Mouse (Mus musculus) G1E (cell line): ENCODE measurements at regions not wholly inside any gene's neighbourhood (a gene's known extent, or its start where the extent isn't known, plus 50 kb on each side); places are given as distances from the start of the nearest gene placed in this dataset.

Experiments used
- ATAC-seq: 2 replicates; pipeline ENCODE4 v1.8.0; 2016; ENCODE audit warnings: mild to moderate bottlenecking; ENCODE audit not compliant: insufficient number of reproducible peaks, poor library complexity, low FRiP score, severe bottlenecking; ENCODE audit errors: extremely low read depth
- DNase-seq: peaks from one replicate; pipeline ENCODE4 v3.0.0; 2012; ENCODE audit warnings: low spot score
- H3K27me3 ChIP-seq: 2 replicates; pipeline ENCODE4 v1.6.1; 2012; ENCODE audit warnings: mild to moderate bottlenecking, low read length, inconsistent platforms; ENCODE audit not compliant: insufficient read depth
- H3K36me3 ChIP-seq: replicated peaks from 2 replicates; pipeline ENCODE3; 2012; ENCODE audit warnings: mild to moderate bottlenecking, inconsistent platforms
- H3K4me1 ChIP-seq: 2 replicates; pipeline ENCODE4 v1.6.1; 2012; ENCODE audit warnings: low read depth, low read length, inconsistent platforms, mixed read lengths; ENCODE audit not compliant: insufficient read depth
- H3K4me3 ChIP-seq: 2 replicates; pipeline ENCODE4 v1.5.1; 2012; ENCODE audit warnings: low read depth, mild to moderate bottlenecking, inconsistent platforms, low read length, moderate library complexity, mixed read lengths
- H3K9me3 ChIP-seq: replicated peaks from 2 replicates; pipeline ENCODE4 v1.6.1; 2012; ENCODE audit warnings: inconsistent platforms
- CTCF ChIP-seq: IDR thresholded peaks from 2 replicates; pipeline ENCODE4 v1.5.1; 2012; ENCODE audit warnings: low read depth, low read length, inconsistent platforms, mixed read lengths
- GATA1 ChIP-seq: IDR thresholded peaks from 2 replicates; pipeline ENCODE4 v1.6.1; 2012; ENCODE audit warnings: borderline replicate concordance, low read length, inconsistent platforms, mixed read lengths
- GATA2 ChIP-seq: IDR thresholded peaks from 2 replicates; pipeline ENCODE4 v1.6.1; 2012; ENCODE audit warnings: low read depth, low read length, inconsistent platforms, borderline replicate concordance
- POLR2AphosphoS5 ChIP-seq: IDR thresholded peaks from 2 replicates; pipeline ENCODE4 v1.6.1; 2012; ENCODE audit warnings: low read depth, low read length, inconsistent platforms; ENCODE audit not compliant: insufficient replicate concordance
- TAL1 ChIP-seq: conservative IDR thresholded peaks from 2 replicates; pipeline ENCODE4 v1.6.1; 2012; ENCODE audit warnings: low read depth, low read length, inconsistent platforms, mixed read lengths

DNA sequence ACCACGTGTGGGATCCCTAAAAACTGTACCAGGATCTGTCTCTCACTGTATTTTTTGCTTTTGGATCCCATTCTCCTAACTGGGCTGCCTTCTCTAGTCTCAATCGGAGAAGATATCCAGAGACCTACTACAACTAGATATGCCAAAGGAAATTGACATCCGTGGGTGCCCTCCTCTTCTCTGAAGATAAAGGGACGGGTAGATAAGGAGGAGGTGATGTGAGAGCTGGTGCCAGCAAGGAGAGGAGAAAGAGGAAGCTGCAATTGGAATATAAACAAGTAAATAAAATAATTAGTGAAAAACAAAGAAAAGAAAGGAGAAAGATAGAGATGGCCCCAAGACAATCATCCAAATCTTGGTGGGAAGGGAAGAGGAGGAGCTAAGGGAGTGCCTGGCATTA is 986.6 kb upstream of the Cdh9 start:
- TF ChIP-seq GATA2, result no peak
- no peak for TF ChIP-seq POLR2AphosphoS5
- TF ChIP-seq TAL1, result no peak
- TF ChIP-seq CTCF, result no peak
- no peak for TF ChIP-seq GATA1
- ATAC-seq, result no peak
- no peak for DNase-seq
- Histone ChIP-seq H3K27me3 (no peaks in the 10 kb centered on the region), H3K36me3 (no peaks in the 10 kb centered on the region), H3K4me1 (no peaks in the 10 kb centered on the region), H3K9me3 (no peaks in the 10 kb centered on the region), H3K4me3 (no peak overlapping the region)

DNA sequence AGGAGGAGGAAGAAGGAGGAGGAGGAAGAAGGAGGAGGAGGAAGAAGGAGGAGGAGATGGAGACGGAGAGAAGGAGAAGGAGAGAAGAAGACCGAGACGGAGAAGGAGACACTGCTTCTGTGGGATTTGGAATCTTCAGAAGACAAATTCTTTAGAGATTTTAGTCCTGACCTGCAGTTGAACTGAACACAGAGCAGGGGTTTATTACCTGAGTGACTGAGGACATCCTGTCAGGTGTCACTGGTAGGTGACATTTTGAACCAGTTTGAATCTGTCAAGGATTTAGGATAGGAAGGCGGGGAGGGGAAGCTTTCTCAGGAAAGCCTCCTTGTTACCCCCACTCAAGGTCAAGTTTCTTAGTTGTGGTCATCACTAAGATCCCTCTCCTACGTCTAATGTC is 985.5 kb upstream of the Cdh9 start:
- Histone ChIP-seq H3K4me3 (no peak overlapping the region), H3K27me3 (no peaks in the 10 kb centered on the region), H3K4me1 (no peaks in the 10 kb centered on the region), H3K36me3 (no peaks in the 10 kb centered on the region), H3K9me3 (no peaks in the 10 kb centered on the region)
- no peak for TF ChIP-seq CTCF
- no peak for TF ChIP-seq GATA1
- no peak for TF ChIP-seq POLR2AphosphoS5
- TF ChIP-seq TAL1, result no peak
- TF ChIP-seq GATA2, result no peak
- ATAC-seq (no peak), DNase-seq (no peak)
